Mouse (Mus musculus) testis, adult 2 months (tissue): Measurements from ENCODE around the gene Plppr3. TPM values are rescaled to one million over a fixed set of nuclear protein-coding genes. Genes with fewer than 3 reads are reported as not detected.

ENCODE experiments used
- H3K27ac ChIP-seq: fragments of 200-500 bp; 2 replicates; pipeline ENCODE4 v1.5.1; 2012; ENCODE audit warnings: low read depth, low read length; ENCODE audit not compliant: control insufficient read depth, insufficient read depth
- H3K27me3 ChIP-seq: fragments of 200-500 bp; 2 replicates; pipeline ENCODE4 v1.6.1; 2012; ENCODE audit warnings: mild to moderate bottlenecking, low read length, moderate library complexity; ENCODE audit not compliant: control insufficient read depth, insufficient read depth
- H3K36me3 ChIP-seq: fragments of 200-500 bp; 2 replicates; pipeline ENCODE4 v1.6.1; 2012; ENCODE audit warnings: mild to moderate bottlenecking, low read length; ENCODE audit not compliant: control insufficient read depth, insufficient read depth
- H3K4me1 ChIP-seq: fragments of 200-500 bp; 2 replicates; pipeline ENCODE4 v1.6.1; 2012; ENCODE audit warnings: low read length; ENCODE audit not compliant: control insufficient read depth, insufficient read depth
- H3K4me3 ChIP-seq: fragments of 200-500 bp; 2 replicates; pipeline ENCODE4 v1.5.1; 2012; ENCODE audit warnings: low read depth, mild to moderate bottlenecking, low read length, moderate library complexity, mixed read lengths; ENCODE audit not compliant: control insufficient read depth
- CTCF ChIP-seq: fragments of 200-500 bp; IDR thresholded peaks from 2 replicates; pipeline ENCODE4 v1.5.1; 2012; ENCODE audit warnings: low read depth, mild to moderate bottlenecking, inconsistent platforms, low read length, moderate library complexity; ENCODE audit not compliant: control insufficient read depth, insufficient read depth, insufficient replicate concordance
- POLR2A ChIP-seq: fragments of 200-500 bp; IDR thresholded peaks from 2 replicates; pipeline ENCODE4 v1.6.1; 2012; ENCODE audit warnings: low read depth, mild to moderate bottlenecking, inconsistent platforms, low read length, moderate library complexity; ENCODE audit not compliant: control insufficient read depth
- polyA plus RNA-seq: library from polyadenylated mRNA; depleted of rRNA; stranded (reverse); fragments of >200 nt; gene quantifications from 2 replicates; pipeline ENCODE4 v1.2.3, GENCODE M21; 2012

Gene Plppr3
- polyA plus RNA-seq, 1 experiment = 2.7 TPM

DNA sequence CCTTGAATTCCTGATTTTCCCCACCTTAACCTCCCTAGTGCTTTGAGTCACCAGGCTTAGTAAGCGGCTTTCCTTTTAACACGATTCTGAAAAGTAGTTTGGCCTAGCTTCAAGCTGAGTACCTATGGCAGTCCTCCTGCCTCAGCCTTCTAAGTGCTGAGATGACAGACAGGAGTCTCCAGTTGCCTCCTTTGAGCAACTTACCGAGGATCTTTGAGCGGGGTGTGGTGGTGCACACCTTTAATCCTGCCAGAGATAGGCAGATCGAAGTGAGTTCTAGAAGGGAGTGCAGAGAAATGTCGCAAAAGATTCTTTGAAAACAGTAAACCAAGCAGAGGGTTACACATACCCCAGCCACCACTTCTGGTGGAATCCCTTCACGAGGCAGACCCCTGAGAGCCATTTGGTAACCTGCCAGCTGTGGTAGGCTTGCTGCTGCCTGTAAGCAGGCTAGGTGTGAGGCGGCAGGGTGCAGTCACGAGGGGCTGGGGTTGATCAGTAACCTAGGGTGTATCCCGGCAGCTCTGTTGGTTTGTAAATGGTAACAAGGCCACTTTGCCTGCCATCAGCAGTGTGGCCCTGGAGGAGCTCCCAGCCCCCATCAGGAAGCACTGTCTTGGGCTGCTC is 18.8 kb downstream of the Plppr3 start:
- peak overlapping the region; percentile 97 for H3K4me3 ChIP-seq
- TF ChIP-seq POLR2A (no peak), CTCF (no peak)
- H3K36me3 ChIP-seq = peaks cover 2% of the 10 kb centered on the region
- peak overlapping the region; percentile 30; the same call in 1 of the 2 replicates for H3K27ac ChIP-seq
- no peaks in the 10 kb centered on the region for H3K27me3 ChIP-seq
- peaks cover 29% of the 10 kb centered on the region for H3K4me1 ChIP-seq

DNA sequence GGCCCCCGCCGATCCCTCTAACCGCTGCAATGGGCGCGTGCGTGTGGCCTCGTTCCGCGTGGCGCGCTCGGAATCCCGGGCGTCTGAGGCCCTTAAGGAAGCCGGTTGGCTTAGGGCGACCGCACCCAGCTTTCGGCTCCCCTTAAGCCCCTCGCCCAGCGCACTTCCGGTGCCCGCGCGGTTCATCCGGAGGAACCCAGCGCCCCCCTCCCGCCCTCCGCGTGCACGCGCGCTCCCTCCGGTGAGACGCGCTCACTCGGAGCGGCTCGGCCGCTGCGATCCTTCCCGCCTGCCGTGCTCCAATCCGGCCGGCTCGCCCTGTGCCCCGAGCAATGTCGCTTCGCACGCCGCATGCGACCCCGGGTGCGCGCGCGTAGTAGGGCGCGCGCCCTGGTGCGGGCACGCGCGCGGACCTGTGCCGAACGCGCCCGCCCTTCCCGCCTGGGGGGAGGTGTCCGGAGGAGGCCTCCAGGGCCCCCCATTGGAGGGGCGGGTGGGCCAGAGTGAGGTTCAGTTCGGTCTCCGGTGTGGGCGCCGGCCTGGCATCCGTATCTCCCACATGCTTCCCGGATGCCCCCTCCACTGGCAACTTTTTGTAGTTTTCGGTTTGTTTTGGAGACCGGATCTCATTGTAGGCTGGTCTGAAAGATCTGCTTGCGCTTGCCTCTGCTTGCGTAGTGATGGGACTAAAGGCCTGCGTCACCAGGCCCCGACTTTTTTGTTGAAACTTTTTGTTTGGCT is 19.5 kb downstream of the Plppr3 start:
- H3K4me1 ChIP-seq = peaks cover 31% of the 10 kb centered on the region
- peak overlapping the region; percentile 100 for H3K27ac ChIP-seq
- no peak for TF ChIP-seq CTCF
- TF ChIP-seq POLR2A = no peak; the same call in 1 of the 2 replicates
- H3K27me3 ChIP-seq = no peaks in the 10 kb centered on the region
- H3K36me3 ChIP-seq = peaks cover 3% of the 10 kb centered on the region
- H3K4me3 ChIP-seq = peak overlapping the region; percentile 97

DNA sequence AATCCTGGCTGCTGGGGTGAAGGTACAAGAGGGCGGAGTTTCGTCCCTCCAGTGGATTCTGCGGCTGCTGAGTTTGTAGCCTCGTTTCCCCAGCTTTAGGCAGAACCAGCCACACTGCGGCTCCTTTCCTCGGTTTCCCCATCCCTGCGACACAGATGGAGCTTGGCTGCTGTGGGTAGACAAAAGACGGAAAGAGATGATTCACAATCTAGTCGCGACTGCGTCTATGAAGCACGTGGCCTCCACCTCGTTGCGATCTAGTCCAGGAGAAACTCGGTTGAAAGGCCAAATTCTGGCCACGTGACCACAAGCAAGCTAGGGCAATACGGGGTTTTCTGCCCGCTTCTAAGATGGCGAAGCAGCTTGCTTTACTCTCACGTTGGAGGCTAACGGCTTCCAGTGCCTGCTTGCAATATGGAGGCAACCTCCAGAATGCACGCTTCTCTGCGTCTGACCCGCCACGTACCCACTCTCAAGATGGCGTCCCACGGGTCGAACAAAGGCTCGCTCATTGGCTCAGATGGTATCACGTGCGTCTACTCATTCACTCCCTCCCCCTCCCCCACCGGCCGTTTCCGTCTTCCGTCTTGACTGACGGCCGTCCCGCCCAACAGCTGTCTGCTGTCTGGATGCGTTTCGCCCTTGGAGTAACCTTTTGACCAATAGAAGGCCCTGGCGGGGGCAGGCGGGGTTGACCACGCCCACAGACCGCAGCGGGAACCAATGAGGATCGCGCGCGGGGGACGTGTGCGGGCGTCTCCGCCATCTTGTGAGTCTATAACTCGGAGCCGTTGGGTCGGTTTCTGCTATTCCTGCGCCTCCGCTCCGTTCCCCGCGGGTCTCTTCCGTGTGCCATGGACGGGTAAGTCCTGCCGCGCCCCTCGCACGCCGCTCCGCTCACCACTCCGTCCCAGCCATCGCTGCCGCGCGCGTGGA is 20.3 kb downstream of the Plppr3 start, which contains the start of gene Ptbp1:
Ptbp1 (plus strand) TSS at position 568 of the 936 bp plus-strand sequence.
- H3K27me3 ChIP-seq = no peaks in the 10 kb centered on the region
- H3K36me3 ChIP-seq = peaks cover 3% of the 10 kb centered on the region
- H3K27ac ChIP-seq = peak within 1 kb of the TSS; percentile 100
- TF ChIP-seq CTCF (peak; percentile 11; the same call in 1 of the 2 replicates), POLR2A (peak; percentile 77)
- peaks cover 31% of the 10 kb centered on the region for H3K4me1 ChIP-seq
- H3K4me3 ChIP-seq = peak within 1 kb of the TSS; percentile 97

DNA sequence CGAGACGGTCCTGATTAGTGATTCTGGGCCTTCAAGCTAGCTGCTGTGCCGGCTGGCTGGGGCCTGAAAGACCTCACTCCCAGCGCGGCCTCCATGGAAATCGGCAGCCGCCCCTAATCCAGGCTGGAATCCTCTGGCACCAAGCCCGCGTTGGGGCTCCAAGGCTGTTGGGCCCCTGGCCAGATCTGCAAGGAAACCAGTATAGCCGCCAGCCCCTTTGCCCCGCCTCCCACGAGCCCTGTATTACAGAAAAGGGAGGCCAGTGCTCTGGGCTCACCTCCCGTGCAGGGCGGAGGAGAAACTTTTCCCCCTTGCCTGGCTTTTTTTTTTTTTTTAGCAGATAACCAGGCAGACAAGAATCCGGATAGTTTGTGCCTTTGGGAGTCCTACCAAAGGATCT is 21.0 kb downstream of the Plppr3 start:
- peaks cover 31% of the 10 kb centered on the region for H3K4me1 ChIP-seq
- peak overlapping the region; percentile 97 for H3K4me3 ChIP-seq
- peaks cover 3% of the 10 kb centered on the region for H3K36me3 ChIP-seq
- H3K27ac ChIP-seq = peak overlapping the region; percentile 96
- TF ChIP-seq POLR2A (no peak), CTCF (no peak)
- no peaks in the 10 kb centered on the region for H3K27me3 ChIP-seq

DNA sequence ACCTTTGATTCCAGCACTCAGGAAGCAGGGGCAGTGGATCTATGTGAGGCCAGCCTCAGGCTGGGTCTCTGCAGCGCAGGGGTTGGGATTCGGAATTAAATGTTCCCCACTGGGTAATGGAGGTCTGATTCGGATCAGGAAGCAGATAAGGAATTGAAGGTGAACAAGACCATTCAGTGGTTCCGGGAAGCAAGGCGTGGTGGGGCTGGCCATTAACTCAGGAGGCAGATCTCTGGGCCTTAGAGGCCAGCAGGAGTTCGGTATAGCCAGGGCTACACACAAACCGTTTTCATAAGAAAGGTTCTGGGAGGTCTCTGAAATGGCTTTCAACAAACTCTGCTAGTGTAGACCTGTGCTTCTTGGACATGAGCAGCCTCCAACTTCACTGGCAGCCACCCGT is 21.6 kb downstream of the Plppr3 start:
- TF ChIP-seq CTCF (0 out of 2 replicates have a peak, but pooled peaks have one; percentile 2), POLR2A (no peak)
- peaks cover 31% of the 10 kb centered on the region for H3K4me1 ChIP-seq

DNA sequence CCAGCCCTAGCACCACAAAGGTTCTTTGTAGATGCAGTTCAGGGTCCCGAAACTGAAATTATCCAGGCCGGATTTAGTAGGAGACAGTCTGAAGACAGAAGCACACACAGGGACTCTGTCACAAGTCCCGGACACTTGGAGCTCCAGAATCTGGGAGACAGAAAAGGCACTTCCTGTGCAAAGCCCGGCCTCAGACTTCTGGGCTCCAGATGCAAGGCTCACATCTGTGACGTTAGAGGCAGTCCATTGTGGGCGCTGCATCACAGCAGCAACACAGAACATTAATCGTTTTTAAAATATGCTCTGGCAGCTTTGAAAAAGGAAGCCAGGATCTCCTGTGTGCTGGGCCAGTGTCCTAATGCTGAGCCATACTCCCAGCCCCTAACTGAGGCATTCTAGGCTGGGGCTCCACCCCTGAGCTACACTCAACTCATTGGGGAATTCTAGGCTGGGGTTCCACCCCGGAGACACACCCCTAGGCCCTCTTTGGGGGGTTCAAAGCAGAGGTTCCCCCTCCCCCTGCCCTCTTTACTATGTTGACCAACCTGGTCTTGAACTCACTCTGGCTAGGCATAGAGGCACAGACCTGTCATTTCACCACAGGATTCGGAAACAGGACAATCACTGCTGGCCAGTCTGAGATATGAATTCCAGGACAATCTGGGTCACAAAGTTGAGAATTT is 22.2 kb downstream of the Plppr3 start:
- Histone ChIP-seq H3K4me3 (peak overlapping the region; percentile 97), H3K36me3 (peaks cover 3% of the 10 kb centered on the region), H3K27me3 (no peaks in the 10 kb centered on the region), H3K4me1 (peaks cover 31% of the 10 kb centered on the region), H3K27ac (peak overlapping the region; percentile 96)
- no peak for TF ChIP-seq POLR2A
- no peak for TF ChIP-seq CTCF

More for the DNA sequence above, 21.6 kb downstream of the Plppr3 start:
- H3K27me3 ChIP-seq = no peaks in the 10 kb centered on the region
- H3K4me3 ChIP-seq = peak overlapping the region; percentile 97
- peak overlapping the region; percentile 96 for H3K27ac ChIP-seq
- H3K36me3 ChIP-seq = peaks cover 3% of the 10 kb centered on the region
